Mouse (Mus musculus) hindbrain, embryonic 11.5 days (tissue): ENCODE results near the gene P3h2. TPM values are rescaled to one million over a fixed set of nuclear protein-coding genes. Genes with fewer than 3 reads are reported as not detected.

ENCODE experiments used
- ATAC-seq: fragments of 200-750 bp; cut with Nextera tagmentation; 2 replicates; pipeline ENCODE4 v1.8.0; 2017; ENCODE audit warnings: mild to moderate bottlenecking, moderate TSS enrichment, moderate library complexity; ENCODE audit not compliant: low FRiP score
- DNase-seq: peaks from one replicate; pipeline ENCODE4 v3.0.0-alpha.2; 2015; ENCODE audit warnings: low spot score
- H3K27ac ChIP-seq: fragments of 300-500 bp; sonication (generic); 2 replicates; pipeline ENCODE4 v1.5.1; 2014; ENCODE audit warnings: mild to moderate bottlenecking, low read depth, low read length
- H3K27me3 ChIP-seq: fragments of 300-500 bp; sonication (generic); 2 replicates; pipeline ENCODE4 v1.6.1; 2014; ENCODE audit warnings: mild to moderate bottlenecking, low read length, moderate library complexity, mixed read lengths; ENCODE audit not compliant: control insufficient read depth, insufficient read depth
- H3K36me3 ChIP-seq: fragments of 300-500 bp; sonication (generic); 2 replicates; pipeline ENCODE4 v1.6.1; 2014; ENCODE audit warnings: mild to moderate bottlenecking, low read length, moderate library complexity, mixed read lengths; ENCODE audit not compliant: control insufficient read depth, insufficient read depth
- H3K4me1 ChIP-seq: fragments of 300-500 bp; sonication (generic); replicated peaks from 2 replicates; pipeline ENCODE4 v1.6.1; 2014; ENCODE audit warnings: low read length, mixed read lengths; ENCODE audit not compliant: control insufficient read depth, insufficient read depth
- H3K4me2 ChIP-seq: fragments of 300-500 bp; sonication (generic); replicated peaks from 2 replicates; pipeline ENCODE4 v1.6.1; 2014; ENCODE audit warnings: mild to moderate bottlenecking, low read depth, low read length
- H3K4me3 ChIP-seq: fragments of 300-500 bp; sonication (generic); 2 replicates; pipeline ENCODE4 v1.5.1; 2014; ENCODE audit warnings: low read depth, low read length
- H3K9ac ChIP-seq: fragments of 300-500 bp; sonication (generic); 2 replicates; pipeline ENCODE4 v1.6.1; 2014; ENCODE audit warnings: low read depth, low read length
- H3K9me3 ChIP-seq: fragments of 300-500 bp; sonication (generic); 2 replicates; pipeline ENCODE4 v1.6.1; 2016; ENCODE audit warnings: low read length; ENCODE audit not compliant: control insufficient read depth
- WGBS: fragments of 180-500 bp; shearing (Covaris S2); extraction: QIAGEN DNeasy Blood & Tissue Kit; methylation state at CpG from one replicate; pipeline ENCODE4 v1.1.7; 2014; 5-methylcytosine and 5-hydroxymethylcytosine counted together
- polyA plus RNA-seq: library from polyadenylated mRNA; unstranded; fragments of >200 nt; fragmentation: Nextera tagmentation; extraction: Ambion mirVana; gene quantifications from 2 replicates; pipeline ENCODE4 v1.2.1, GENCODE M21; 2014

Gene P3h2
- polyA plus RNA-seq, 1 experiment from 2014 or later = 1.8 TPM

DNA sequence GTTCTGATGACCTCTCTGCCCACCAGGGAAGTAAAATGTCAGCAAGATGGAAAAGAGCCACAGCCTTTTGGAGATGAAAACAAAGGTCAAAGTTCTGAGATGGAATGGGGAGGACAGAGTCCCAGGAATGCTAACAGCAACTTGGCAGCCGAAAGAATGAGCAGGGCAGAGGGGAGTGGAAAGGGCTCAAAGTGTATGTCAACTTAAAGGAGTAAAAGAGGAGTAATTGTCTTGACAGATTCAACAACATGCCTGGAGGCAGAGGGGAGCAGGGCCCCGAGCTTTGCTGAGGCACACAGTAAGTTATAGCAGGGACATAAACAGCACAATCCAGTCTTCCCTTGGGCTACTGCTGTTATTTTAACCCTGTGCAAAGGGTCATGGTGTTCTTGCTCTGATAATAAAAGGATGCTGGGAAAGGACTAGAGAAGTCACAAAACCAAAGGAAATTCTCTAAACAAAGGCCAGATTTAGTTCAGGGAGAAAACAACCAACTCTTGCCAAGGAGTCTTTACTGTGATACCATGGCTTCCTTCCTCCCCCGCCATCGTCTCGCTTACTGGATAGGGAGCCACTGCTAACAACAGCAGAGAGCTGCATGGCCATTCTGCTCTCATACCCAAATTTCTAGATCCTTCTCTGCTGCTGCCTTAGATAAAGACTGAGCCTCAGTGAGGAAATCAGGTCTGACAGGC is 56.0 kb downstream of the P3h2 start:
- H3K36me3 ChIP-seq = no peaks in the 10 kb centered on the region
- H3K4me1 ChIP-seq = no peaks in the 10 kb centered on the region
- WGBS = 45% methylated on average over 5 of the region's 5 CpGs
- no peak overlapping the region for H3K9ac ChIP-seq
- H3K4me3 ChIP-seq = no peak overlapping the region
- ATAC-seq (no peak), DNase-seq (peak; percentile 18)
- no peak overlapping the region for H3K4me2 ChIP-seq
- H3K27me3 ChIP-seq = no peaks in the 10 kb centered on the region
- no peak overlapping the region for H3K27ac ChIP-seq
- H3K9me3 ChIP-seq = no peaks in the 10 kb centered on the region

DNA sequence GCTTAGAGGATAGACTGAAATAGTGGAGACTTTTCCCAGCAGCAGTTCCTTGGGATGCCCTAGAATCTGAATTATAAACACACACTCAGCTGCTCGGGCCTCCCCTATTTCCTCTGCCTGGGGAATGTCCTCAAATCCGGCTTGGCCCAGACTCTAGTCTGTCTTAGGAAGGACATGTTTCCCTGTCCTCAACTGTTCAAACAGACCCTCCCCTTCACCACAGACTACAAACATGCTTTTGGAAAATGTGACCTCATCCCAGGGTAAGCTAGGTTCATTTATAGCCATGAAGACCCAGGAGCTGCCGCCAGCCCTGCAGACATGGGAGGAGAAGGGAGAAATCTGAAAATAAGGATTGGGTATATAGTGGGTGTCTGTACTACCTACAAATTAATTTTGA is 57.7 kb downstream of the P3h2 start:
- 77% methylated on average over 3 of the region's 3 CpGs for WGBS
- H3K27me3 ChIP-seq = no peaks in the 10 kb centered on the region
- H3K4me3 ChIP-seq = no peak overlapping the region
- H3K27ac ChIP-seq = no peak overlapping the region
- H3K4me2 ChIP-seq = no peak overlapping the region
- no peak for DNase-seq
- H3K36me3 ChIP-seq = no peaks in the 10 kb centered on the region
- no peaks in the 10 kb centered on the region for H3K4me1 ChIP-seq
- no peaks in the 10 kb centered on the region for H3K9me3 ChIP-seq
- ATAC-seq = no peak
- no peak overlapping the region for H3K9ac ChIP-seq

DNA sequence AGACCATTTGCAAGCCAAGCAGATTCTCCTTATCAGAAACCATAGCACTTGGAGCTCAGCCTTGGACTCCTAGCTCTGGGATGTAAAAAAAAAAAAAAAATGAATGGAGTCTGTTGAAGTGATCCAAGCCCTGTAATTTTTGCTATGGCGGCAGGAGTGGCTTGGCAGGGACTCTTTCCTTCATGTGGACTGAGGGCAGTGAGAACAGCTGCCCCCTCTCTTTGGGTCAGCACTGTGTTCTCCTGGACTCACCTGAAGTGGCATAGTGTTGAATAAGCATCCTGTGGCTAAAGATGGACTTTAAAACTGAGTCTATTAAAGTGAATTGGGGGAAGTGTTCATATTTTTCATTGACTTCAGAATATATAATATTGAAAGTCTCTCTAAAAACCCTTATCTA is 58.2 kb downstream of the P3h2 start:
- H3K9me3 ChIP-seq = no peaks in the 10 kb centered on the region
- H3K4me2 ChIP-seq = no peak overlapping the region
- no peaks in the 10 kb centered on the region for H3K27me3 ChIP-seq
- H3K4me3 ChIP-seq = no peak overlapping the region
- 83% methylated on average over 1 of the region's 1 CpGs for WGBS
- H3K4me1 ChIP-seq = no peaks in the 10 kb centered on the region
- ATAC-seq (no peak), DNase-seq (no peak)
- H3K36me3 ChIP-seq = no peaks in the 10 kb centered on the region
- H3K27ac ChIP-seq = no peak overlapping the region
- no peak overlapping the region for H3K9ac ChIP-seq

DNA sequence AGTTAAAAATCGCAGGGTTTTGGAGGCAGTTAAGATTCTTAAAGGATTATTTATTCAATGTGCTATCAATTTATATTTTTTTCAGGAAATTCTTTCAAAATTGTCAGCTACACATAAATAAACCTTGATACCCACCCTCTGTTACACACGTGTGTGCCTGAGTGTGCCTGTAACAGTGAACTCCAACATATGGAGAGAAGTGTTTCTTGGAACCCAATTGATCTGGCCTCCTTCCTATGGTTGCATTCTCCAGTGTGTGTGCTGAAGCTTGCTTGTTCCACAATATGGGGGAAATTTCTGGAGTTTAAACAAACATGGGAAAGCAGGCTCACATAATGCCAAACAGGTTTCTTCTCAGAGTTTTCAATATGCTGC is 63.7 kb downstream of the P3h2 start:
- no peaks in the 10 kb centered on the region for H3K27me3 ChIP-seq
- 65% methylated on average over 2 of the region's 2 CpGs for WGBS
- no peak overlapping the region for H3K4me3 ChIP-seq
- no peaks in the 10 kb centered on the region for H3K36me3 ChIP-seq
- no peak overlapping the region for H3K9ac ChIP-seq
- no peaks in the 10 kb centered on the region for H3K9me3 ChIP-seq
- no peak for DNase-seq
- ATAC-seq = no peak
- no peak overlapping the region for H3K4me2 ChIP-seq
- H3K27ac ChIP-seq = no peak overlapping the region
- no peaks in the 10 kb centered on the region for H3K4me1 ChIP-seq

DNA sequence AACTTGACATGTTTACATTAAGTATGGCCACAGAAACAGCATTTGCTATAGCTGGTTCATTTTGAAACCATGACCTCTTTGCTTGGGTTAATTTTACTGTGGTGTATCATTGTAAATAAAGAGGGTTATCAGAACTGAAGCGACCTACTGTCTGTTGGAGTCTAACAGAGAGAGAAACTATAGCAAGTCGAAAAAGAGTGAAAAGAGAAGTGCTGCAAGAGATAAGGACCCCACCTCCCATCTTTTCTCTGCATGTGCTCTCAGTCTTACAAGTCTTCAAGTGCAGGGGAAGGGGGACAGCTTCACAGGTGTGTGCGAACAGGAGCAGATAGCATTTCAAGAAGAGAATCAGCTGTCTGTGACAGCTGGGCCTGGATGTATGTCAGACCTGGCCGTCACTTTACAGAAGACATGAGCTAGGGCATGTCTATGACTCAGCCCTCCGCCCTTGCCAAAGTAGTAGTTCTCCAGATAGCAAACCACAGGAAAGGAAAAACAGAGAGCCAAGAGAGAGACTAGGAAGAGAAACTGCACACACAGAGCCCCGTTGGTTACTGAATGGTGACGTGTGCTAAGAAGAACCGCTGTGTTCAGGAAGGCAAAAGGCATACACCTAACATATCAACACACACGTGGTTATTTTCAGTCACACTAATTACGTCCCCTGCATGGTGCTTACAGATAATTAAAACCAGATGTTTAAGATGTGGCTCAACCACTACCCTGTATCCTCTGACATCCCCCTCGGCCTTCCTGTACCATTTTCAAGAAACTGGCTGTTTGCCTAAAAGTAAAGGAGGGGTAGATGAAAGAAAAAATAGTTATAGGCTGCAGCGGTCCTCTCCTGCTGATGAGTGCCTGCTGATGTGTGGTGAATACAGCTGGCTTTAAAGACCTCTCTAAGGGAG is 64.3 kb downstream of the P3h2 start:
- H3K36me3 ChIP-seq = no peaks in the 10 kb centered on the region
- no peak overlapping the region for H3K4me3 ChIP-seq
- no peak overlapping the region for H3K9ac ChIP-seq
- no peak overlapping the region for H3K4me2 ChIP-seq
- WGBS = 65% methylated on average over 12 of the region's 12 CpGs
- H3K4me1 ChIP-seq = no peaks in the 10 kb centered on the region
- peak; percentile 22 for DNase-seq
- no peaks in the 10 kb centered on the region for H3K9me3 ChIP-seq
- ATAC-seq = no peak
- H3K27me3 ChIP-seq = no peaks in the 10 kb centered on the region
- H3K27ac ChIP-seq = no peak overlapping the region

DNA sequence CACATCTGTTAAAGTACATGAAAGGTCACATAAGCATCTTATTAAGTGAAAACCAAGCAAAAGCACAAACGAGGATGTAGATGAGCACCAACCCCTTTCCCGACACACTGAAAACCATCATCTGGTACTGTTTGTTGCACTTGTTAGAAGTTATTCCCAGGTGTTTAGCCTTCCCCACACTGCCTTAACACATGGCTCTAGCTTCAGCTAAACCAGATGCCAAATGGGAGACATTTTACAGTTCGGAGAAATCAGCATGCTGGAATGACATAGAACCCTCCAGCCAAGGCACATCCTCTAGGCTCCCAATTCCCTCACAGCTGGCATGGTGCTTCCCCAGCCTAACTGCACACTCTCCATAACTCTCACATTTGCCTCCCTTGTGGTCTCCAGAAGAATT is 66.3 kb downstream of the P3h2 start:
- Histone ChIP-seq H3K27me3 (no peaks in the 10 kb centered on the region), H3K27ac (no peak overlapping the region), H3K4me1 (no peaks in the 10 kb centered on the region), H3K9ac (no peak overlapping the region), H3K36me3 (no peaks in the 10 kb centered on the region), H3K4me3 (no peak overlapping the region), H3K9me3 (no peaks in the 10 kb centered on the region), H3K4me2 (no peak overlapping the region)
- WGBS = 67% methylated on average over 3 of the region's 3 CpGs
- ATAC-seq (no peak), DNase-seq (no peak)

DNA sequence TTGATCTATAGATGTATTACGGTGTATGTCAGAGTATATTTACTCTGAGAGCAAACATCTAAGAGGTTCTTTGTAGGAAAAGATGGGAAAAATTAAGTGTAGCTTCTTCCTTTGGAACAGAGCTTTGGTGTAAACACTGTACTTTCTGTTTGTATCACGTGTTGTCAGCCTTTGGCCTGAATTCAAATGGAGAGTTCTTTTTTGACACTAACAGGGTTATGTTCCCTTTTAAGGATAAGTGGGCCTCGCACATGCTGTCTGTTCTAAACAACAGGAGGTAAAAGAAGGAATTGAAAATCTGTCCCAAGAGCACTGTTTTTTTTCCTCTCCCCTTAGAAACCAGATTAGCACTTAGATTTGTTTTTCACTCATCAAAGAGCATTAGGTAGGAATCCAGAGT is 70.1 kb downstream of the P3h2 start:
- Histone ChIP-seq H3K36me3 (no peaks in the 10 kb centered on the region), H3K4me3 (no peak overlapping the region), H3K9ac (no peak overlapping the region), H3K27me3 (no peaks in the 10 kb centered on the region), H3K27ac (no peak overlapping the region), H3K4me1 (no peaks in the 10 kb centered on the region), H3K9me3 (no peaks in the 10 kb centered on the region), H3K4me2 (no peak overlapping the region)
- DNase-seq (no peak), ATAC-seq (no peak)
- 68% methylated on average over 3 of the region's 3 CpGs for WGBS

DNA sequence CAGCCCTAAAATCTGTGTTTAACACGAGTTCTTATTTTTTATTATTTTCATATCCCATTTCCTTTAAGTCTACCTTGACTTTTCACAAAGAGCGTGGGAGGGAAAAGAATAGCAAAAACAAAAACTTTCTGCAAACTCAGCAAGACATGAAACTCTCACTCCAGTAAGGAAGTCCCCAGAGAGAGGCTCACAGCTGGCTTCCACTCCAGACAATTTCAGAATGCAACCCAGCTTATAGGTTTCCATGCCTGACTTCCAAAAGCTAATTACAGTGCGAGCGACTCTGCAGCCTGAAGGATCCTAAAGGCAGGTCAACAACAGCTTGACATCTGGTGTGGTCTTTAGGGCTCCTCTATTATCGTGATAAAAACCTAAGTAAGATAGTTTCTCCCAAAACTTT is 70.5 kb downstream of the P3h2 start:
- Histone ChIP-seq H3K9ac (no peak overlapping the region), H3K4me2 (no peak overlapping the region), H3K36me3 (no peaks in the 10 kb centered on the region), H3K27me3 (no peaks in the 10 kb centered on the region), H3K4me1 (no peaks in the 10 kb centered on the region), H3K4me3 (no peak overlapping the region), H3K27ac (no peak overlapping the region), H3K9me3 (no peaks in the 10 kb centered on the region)
- DNase-seq = no peak
- WGBS = 64% methylated on average over 5 of the region's 5 CpGs
- ATAC-seq = no peak
